Mouse (Mus musculus) limb, embryonic 14.5 days (tissue): Measurements from ENCODE around the gene Mdfic. TPM values are rescaled to one million over a fixed set of nuclear protein-coding genes. Genes with fewer than 3 reads are reported as not detected.
A peak's percentile ranks its signal among the peaks of the same experiment; 100 is the strongest.
"Not testable (repeated sequence)": the region's sequence is repeated elsewhere in the genome, so short reads cannot be mapped to it uniquely, and the experiment has no call there.

ENCODE experiments used
- ATAC-seq: fragments of 200-750 bp; cut with Nextera tagmentation; 2 replicates; pipeline ENCODE4 v1.8.0; 2017; ENCODE audit warnings: low read depth, moderate number of reproducible peaks, moderate TSS enrichment; ENCODE audit not compliant: low FRiP score
- DNase-seq: peaks from one replicate; pipeline ENCODE4 v3.0.0-alpha.2; 2015; ENCODE audit warnings: low spot score
- H3K27ac ChIP-seq: fragments of 300-500 bp; sonication (generic); replicated peaks from 2 replicates; pipeline ENCODE4 v1.5.1; 2014; ENCODE audit warnings: low read depth, mild to moderate bottlenecking, low read length, moderate library complexity, mixed read lengths
- H3K27me3 ChIP-seq: fragments of 300-500 bp; sonication (generic); 2 replicates; pipeline ENCODE4 v1.6.1; 2014; ENCODE audit warnings: low read length, mixed read lengths; ENCODE audit not compliant: control insufficient read depth, insufficient read depth
- H3K36me3 ChIP-seq: fragments of 300-500 bp; sonication (generic); 2 replicates; pipeline ENCODE4 v1.6.1; 2014; ENCODE audit warnings: mild to moderate bottlenecking, low read length, moderate library complexity, mixed read lengths; ENCODE audit not compliant: control insufficient read depth, insufficient read depth
- H3K4me1 ChIP-seq: fragments of 300-500 bp; sonication (generic); 2 replicates; pipeline ENCODE4 v1.6.1; 2014; ENCODE audit warnings: antibody characterized with exemption, low read length, mixed read lengths; ENCODE audit not compliant: control insufficient read depth, insufficient read depth
- H3K4me2 ChIP-seq: fragments of 300-500 bp; sonication (generic); replicated peaks from 2 replicates; pipeline ENCODE4 v1.6.1; 2014; ENCODE audit warnings: low read depth, mild to moderate bottlenecking, low read length, moderate library complexity; ENCODE audit not compliant: severe bottlenecking
- H3K4me3 ChIP-seq: fragments of 300-500 bp; sonication (generic); replicated peaks from 2 replicates; pipeline ENCODE4 v1.5.1; 2014; ENCODE audit warnings: low read length
- H3K9ac ChIP-seq: fragments of 300-500 bp; sonication (generic); 2 replicates; pipeline ENCODE4 v1.6.1; 2014; ENCODE audit warnings: mild to moderate bottlenecking, low read depth, low read length, moderate library complexity; ENCODE audit not compliant: severe bottlenecking
- H3K9me3 ChIP-seq: fragments of 300-500 bp; sonication (generic); 2 replicates; pipeline ENCODE4 v1.6.1; 2016; ENCODE audit warnings: low read length; ENCODE audit not compliant: control insufficient read depth
- POLR2A ChIP-seq: fragments of 200-500 bp; IDR thresholded peaks from 2 replicates; pipeline ENCODE4 v1.8.0; 2012; ENCODE audit warnings: inconsistent platforms, mild to moderate bottlenecking, moderate library complexity, borderline replicate concordance; ENCODE audit not compliant: insufficient read depth, insufficient read length; ENCODE audit errors: extremely low read depth
- WGBS: fragments of 180-500 bp; shearing (Covaris S2); extraction: QIAGEN DNeasy Blood & Tissue Kit; methylation state at CpG from one replicate; pipeline ENCODE4 v1.1.7; 2014; 5-methylcytosine and 5-hydroxymethylcytosine counted together
- polyA plus RNA-seq, 2 experiments: library from polyadenylated mRNA; depleted of rRNA in 1 of 2; stranded (reverse) in 1 of 2; unstranded in 1 of 2; fragments of >200 nt; fragmentation: Nextera tagmentation in 1 of 2; extraction: Ambion mirVana in 1 of 2; gene quantifications; 2 replicates each; pipeline versions ENCODE4 v1.2.1 to v1.2.3; 2012 to 2014

Mdfic gene
- 26.7 and 27.7 TPM in 2 replicates for polyA plus RNA-seq (2012; rRNA removed)
- 14.2 and 19.1 TPM in 2 replicates for polyA plus RNA-seq (2014; fragmentation: Nextera tagmentation; extraction: Ambion mirVana)

- H3K9me3 ChIP-seq, result no peaks in the 10 kb centered on the region
- peaks cover 26% of the 10 kb centered on the region for H3K4me1 ChIP-seq
- 4% methylated on average over 15 of the region's 16 CpGs for WGBS
- TF ChIP-seq POLR2A, result no peak
- no peaks in the 10 kb centered on the region for H3K27me3 ChIP-seq
- H3K36me3 ChIP-seq, result no peaks in the 10 kb centered on the region
- peak within 1 kb of the TSS; percentile 95 for H3K27ac ChIP-seq
- peak within 1 kb of the TSS; percentile 84 for H3K4me3 ChIP-seq
- ATAC-seq, result peak; percentile 41
- DNase-seq, result peak; percentile 34
- H3K4me2 ChIP-seq, result peak within 1 kb of the TSS; percentile 59
- H3K9ac ChIP-seq, result peak within 1 kb of the TSS; percentile 95
Measured at GRCm38 (mm10) chr6:15720461-15720817, at the start of gene Mdfic. Gene Mdfic (plus strand): TSS chr6:15720661.

- H3K27ac ChIP-seq, result no peak overlapping the region
- no peak overlapping the region for H3K4me3 ChIP-seq
- no peaks in the 10 kb centered on the region for H3K9me3 ChIP-seq
- DNase-seq, result no peak
- no peak for TF ChIP-seq POLR2A
- H3K36me3 ChIP-seq, result no peaks in the 10 kb centered on the region
- ATAC-seq, result no peak
- H3K27me3 ChIP-seq, result no peaks in the 10 kb centered on the region
- no peaks in the 10 kb centered on the region for H3K4me1 ChIP-seq
- H3K4me2 ChIP-seq, result no peak overlapping the region
- no peak overlapping the region for H3K9ac ChIP-seq
Measured at GRCm38 (mm10) chr6:15671364-15671763, 49.1 kb upstream of the Mdfic start.

- ATAC-seq (no peak), DNase-seq (no peak)
- no peak for TF ChIP-seq POLR2A
- Histone ChIP-seq H3K27ac (no peak overlapping the region), H3K4me3 (no peak overlapping the region), H3K27me3 (no peaks in the 10 kb centered on the region), H3K36me3 (no peaks in the 10 kb centered on the region), H3K9me3 (no peaks in the 10 kb centered on the region), H3K4me2 (no peak overlapping the region), H3K4me1 (no peaks in the 10 kb centered on the region), H3K9ac (no peak overlapping the region)
- 90% methylated on average over 4 of the region's 4 CpGs for WGBS
Measured at GRCm38 (mm10) chr6:15710080-15710479, 10.4 kb upstream of the Mdfic start.

- no peak for TF ChIP-seq POLR2A
- Histone ChIP-seq H3K36me3 (no peaks in the 10 kb centered on the region), H3K4me2 (no peak overlapping the region), H3K9me3 (no peaks in the 10 kb centered on the region), H3K4me3 (no peak overlapping the region), H3K9ac (no peak overlapping the region), H3K4me1 (no peaks in the 10 kb centered on the region), H3K27me3 (no peaks in the 10 kb centered on the region), H3K27ac (no peak overlapping the region)
- DNase-seq (no peak), ATAC-seq (no peak)
- 83% methylated on average over 7 of the region's 7 CpGs for WGBS
Measured at GRCm38 (mm10) chr6:15710706-15711105, 9.8 kb upstream of the Mdfic start.

GRCm38 (mm10) chr6:15712860-15713385 is 7.5 kb upstream of the Mdfic start:
- Histone ChIP-seq H3K27me3 (no peaks in the 10 kb centered on the region), H3K4me3 (no peak overlapping the region), H3K4me2 (no peak overlapping the region), H3K9ac (no peak overlapping the region), H3K36me3 (no peaks in the 10 kb centered on the region), H3K4me1 (no peaks in the 10 kb centered on the region), H3K27ac (no peak overlapping the region), H3K9me3 (no peaks in the 10 kb centered on the region)
- 39% methylated on average over 2 of the region's 2 CpGs for WGBS
- TF ChIP-seq POLR2A, result no peak
- ATAC-seq, result no peak
- no peak for DNase-seq

GRCm38 (mm10) chr6:15714036-15714435 is 6.4 kb upstream of the Mdfic start:
- H3K27me3 ChIP-seq, H3K4me2 ChIP-seq, H3K9ac ChIP-seq, H3K27ac ChIP-seq, H3K36me3 ChIP-seq, H3K9me3 ChIP-seq, H3K4me1 ChIP-seq, ATAC-seq, H3K4me3 ChIP-seq, DNase-seq: not testable (repeated sequence)
- WGBS, result 75% methylated on average over 1 of the region's 1 CpGs
